Mouse (Mus musculus) Muller cell, postnatal 12 days (primary cell): ENCODE measurements around the gene Epha1.

Experiments used
- DNase-seq: peaks from one replicate; pipeline ENCODE4 v3.0.0-alpha.2; 2015; ENCODE audit errors: inconsistent ontology term

Epha1 gene

GRCm38 (mm10) chr6:42372816-42373547 is at the start of gene Epha1:
Gene Epha1, minus strand, starts transcription at chr6:42373268.
- no peak for DNase-seq

GRCm38 (mm10) chr6:42421439-42421838 is 48.4 kb upstream of the Epha1 start:
- DNase-seq = no peak

- peak; percentile 38 for DNase-seq
Measured at GRCm38 (mm10) chr6:42419443-42419842, 46.4 kb upstream of the Epha1 start.

- DNase-seq = no peak
Measured at GRCm38 (mm10) chr6:42405134-42405533, 32.1 kb upstream of the Epha1 start, which contains the start of gene Tas2r135. Gene Tas2r135, plus strand, starts transcription at chr6:42405434.

GRCm38 (mm10) chr6:42399938-42400337 is 26.9 kb upstream of the Epha1 start, which contains the start of gene Tas2r143:
Gene Tas2r143, plus strand, starts transcription at chr6:42400238.
- DNase-seq = no peak

GRCm38 (mm10) chr6:42398998-42399397 is 25.9 kb upstream of the Epha1 start:
- DNase-seq = no peak

- no peak for DNase-seq
Measured at GRCm38 (mm10) chr6:42398285-42398684, 25.2 kb upstream of the Epha1 start.

GRCm38 (mm10) chr6:42397041-42397657 is 24.1 kb upstream of the Epha1 start:
- no peak for DNase-seq

GRCm38 (mm10) chr6:42395960-42396809 is 23.1 kb upstream of the Epha1 start:
- peak; percentile 73 for DNase-seq

GRCm38 (mm10) chr6:42391796-42392330 is 18.8 kb upstream of the Epha1 start:
- no peak for DNase-seq

GRCm38 (mm10) chr6:42385635-42386034 is 12.6 kb upstream of the Epha1 start:
- DNase-seq = no peak

GRCm38 (mm10) chr6:42383360-42383759 is 10.3 kb upstream of the Epha1 start:
- DNase-seq = no peak

GRCm38 (mm10) chr6:42381916-42382381 is 8.9 kb upstream of the Epha1 start:
- no peak for DNase-seq

GRCm38 (mm10) chr6:42381221-42381620 is 8.2 kb upstream of the Epha1 start:
- DNase-seq = no peak

- no peak for DNase-seq
Measured at GRCm38 (mm10) chr6:42380416-42381144, 7.5 kb upstream of the Epha1 start.

- DNase-seq = no peak
Measured at GRCm38 (mm10) chr6:42379551-42379950, 6.5 kb upstream of the Epha1 start.

- DNase-seq = no peak
Measured at GRCm38 (mm10) chr6:42377280-42377679, 4.2 kb upstream of the Epha1 start.

GRCm38 (mm10) chr6:42376504-42377019 is 3.5 kb upstream of the Epha1 start:
- DNase-seq = no peak

- DNase-seq = no peak
Measured at GRCm38 (mm10) chr6:42376016-42376415, 2.9 kb upstream of the Epha1 start.

- DNase-seq = no peak
Measured at GRCm38 (mm10) chr6:42375131-42375530, 2.1 kb upstream of the Epha1 start.

GRCm38 (mm10) chr6:42374701-42375100 is 1.6 kb upstream of the Epha1 start:
- no peak for DNase-seq
